Mouse (Mus musculus) megakaryocyte, adult 5-6 weeks (primary cell): ENCODE measurements around the gene Zfp184. TPM values are rescaled to one million over a fixed set of nuclear protein-coding genes. Genes with fewer than 3 reads are reported as not detected.
"Not testable (repeated sequence)": the region's sequence is repeated elsewhere in the genome, so short reads cannot be mapped to it uniquely, and the experiment has no call there.

Source experiments
- ATAC-seq: 2 replicates; pipeline ENCODE4 v1.8.0; 2016; ENCODE audit warnings: mild to moderate bottlenecking, inconsistent platforms; ENCODE audit not compliant: poor library complexity, severe bottlenecking
- total RNA-seq, 2 experiments: library from RNA; stranded (forward) in 1 of 2; stranded (reverse) in 1 of 2; fragments of 153-499, 151-499 nt in 1 of 2; fragments of 221-1000, 200-1000 nt in 1 of 2; gene quantifications; 2 replicates each; pipeline versions ENCODE4 v1.2.3 to v1.2.4; 2015 to 2017

The Zfp184 gene
- 0.23 and 0.36 TPM in 2 replicates for total RNA-seq (2015)
- total RNA-seq (2017) = 0.65 TPM in 1 of 2 replicates, not detected in the other

GRCm38 (mm10) chr13:21944926-21945740 is at the start of gene Zfp184:
TSS of gene Zfp184 (plus strand) at chr13:21945094.
- peak; percentile 72 for ATAC-seq

GRCm38 (mm10) chr13:21896549-21897244 is 48.2 kb upstream of the Zfp184 start:
- no peak for ATAC-seq

GRCm38 (mm10) chr13:21897245-21897634 is 47.7 kb upstream of the Zfp184 start:
- ATAC-seq = no peak

- ATAC-seq = not testable (repeated sequence)
Observed at GRCm38 (mm10) chr13:21900870-21901565, 43.9 kb upstream of the Zfp184 start.

GRCm38 (mm10) chr13:21903500-21903899 is 41.4 kb upstream of the Zfp184 start:
- ATAC-seq = no peak

DNA sequence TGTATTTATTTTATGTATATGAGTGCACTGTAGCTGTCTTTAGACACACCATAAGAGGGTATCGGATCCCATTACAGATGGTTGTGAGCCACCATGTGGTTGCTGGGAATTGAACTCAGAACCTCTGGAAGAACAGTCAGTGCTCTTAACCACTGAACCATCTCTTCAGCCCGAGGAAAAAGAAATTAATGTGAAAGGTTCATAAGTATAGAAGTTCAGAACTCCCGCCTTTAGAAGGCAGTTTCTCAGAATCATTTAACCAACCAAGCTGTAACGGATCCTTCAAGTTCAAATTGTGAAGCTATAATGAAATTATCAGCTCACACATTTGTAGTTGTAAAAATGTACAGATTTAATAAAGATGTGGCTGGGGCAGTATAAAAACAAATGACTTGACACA is 40.8 kb upstream of the Zfp184 start:
- not testable (repeated sequence) for ATAC-seq

DNA sequence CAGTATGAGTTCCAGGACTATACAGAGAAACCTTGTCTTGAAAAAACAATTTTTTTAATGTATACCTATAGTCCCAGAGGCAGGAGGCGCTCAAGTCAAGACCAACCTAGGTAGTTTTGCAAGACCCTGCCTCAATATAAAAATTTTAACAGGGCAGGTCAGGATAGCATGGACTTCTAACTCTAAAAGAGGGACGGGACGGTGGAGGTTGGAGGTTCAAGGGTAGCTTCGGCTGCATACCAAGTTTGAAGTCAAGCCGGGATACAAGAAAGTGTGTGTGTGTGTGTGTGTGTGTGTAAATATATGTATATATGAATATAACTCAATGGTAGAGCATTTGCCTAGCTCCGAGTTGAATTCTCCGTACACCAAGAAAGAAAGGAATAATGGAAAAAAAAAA is 38.6 kb upstream of the Zfp184 start:
- ATAC-seq = no peak

- ATAC-seq = no peak
Observed at GRCm38 (mm10) chr13:21906946-21907806, 37.7 kb upstream of the Zfp184 start.

DNA sequence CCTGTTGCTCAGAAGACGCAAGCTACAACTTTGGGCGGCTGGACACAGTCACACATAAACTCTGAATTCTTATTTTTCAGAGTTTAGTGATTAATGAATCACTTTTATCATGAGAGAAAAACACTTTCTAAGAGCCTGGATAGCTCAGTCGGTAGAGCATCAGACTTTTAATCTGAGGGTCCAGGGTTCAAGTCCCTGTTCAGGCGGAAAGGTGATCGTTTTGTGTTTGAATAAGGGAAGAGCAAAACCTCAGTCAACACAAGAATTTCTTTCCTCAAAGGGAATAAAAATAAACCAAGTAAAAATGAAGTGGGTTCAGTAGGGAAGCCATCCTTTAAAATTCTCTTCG is 37.1 kb upstream of the Zfp184 start:
- not testable (repeated sequence) for ATAC-seq

DNA sequence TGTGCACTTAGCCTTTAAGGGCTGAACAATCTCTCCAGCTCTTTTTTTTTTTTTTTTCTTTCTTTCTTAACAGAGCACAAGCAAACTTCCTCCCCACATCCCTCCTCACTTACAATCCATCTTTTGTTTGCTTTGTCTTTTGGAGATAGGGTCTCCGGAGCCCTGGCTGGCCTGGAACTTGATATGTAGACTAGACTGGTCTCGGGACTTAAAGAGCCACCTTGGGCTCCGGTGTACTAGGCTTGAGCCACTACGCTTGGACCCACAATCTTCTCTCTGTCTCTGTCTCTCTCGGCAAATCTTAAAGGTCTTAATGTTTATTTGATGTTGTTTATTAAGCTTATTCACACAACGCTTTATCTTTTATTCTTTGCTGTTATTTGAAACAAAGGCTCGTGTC is 34.2 kb upstream of the Zfp184 start:
- no peak for ATAC-seq

DNA sequence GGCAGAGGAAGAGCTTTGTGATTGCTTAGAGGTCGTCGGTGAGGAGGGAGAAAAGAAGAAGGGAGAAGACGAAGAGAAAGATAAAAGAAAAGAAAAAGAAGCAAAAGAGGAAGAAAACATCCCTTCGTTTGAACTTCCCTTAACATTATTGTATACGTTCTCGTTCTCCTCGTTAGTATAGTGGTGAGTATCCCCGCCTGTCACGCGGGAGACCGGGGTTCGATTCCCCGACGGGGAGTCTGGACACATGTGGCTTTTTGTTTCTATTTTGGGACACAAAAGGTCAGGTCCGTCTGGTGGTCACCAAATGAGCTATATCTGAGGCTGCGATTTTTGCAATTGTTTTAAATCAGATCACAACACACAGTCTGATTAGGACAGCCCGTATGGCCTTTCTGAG is 33.7 kb upstream of the Zfp184 start:
- no peak for ATAC-seq

DNA sequence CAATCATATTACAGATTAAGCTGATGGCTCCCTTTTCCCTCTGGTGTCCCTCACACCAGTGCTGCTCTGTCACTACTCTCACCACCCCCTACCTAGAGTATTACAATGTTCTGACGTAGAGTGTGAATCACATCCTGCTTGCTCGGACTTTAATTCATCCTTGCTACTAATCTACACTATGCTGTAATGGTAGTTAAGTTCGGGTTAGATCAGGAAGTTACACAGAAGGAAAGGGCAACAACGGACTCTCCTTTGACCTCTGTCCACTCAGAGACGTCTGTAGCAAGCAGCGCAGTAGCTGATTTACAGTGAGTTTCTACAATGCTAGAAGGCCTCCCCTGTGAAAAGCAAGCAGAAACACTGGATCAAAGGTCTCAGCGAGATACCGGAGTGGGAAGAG is 31.0 kb upstream of the Zfp184 start:
- no peak for ATAC-seq

GRCm38 (mm10) chr13:21914599-21914998 is 30.3 kb upstream of the Zfp184 start:
- peak; percentile 85 for ATAC-seq

DNA sequence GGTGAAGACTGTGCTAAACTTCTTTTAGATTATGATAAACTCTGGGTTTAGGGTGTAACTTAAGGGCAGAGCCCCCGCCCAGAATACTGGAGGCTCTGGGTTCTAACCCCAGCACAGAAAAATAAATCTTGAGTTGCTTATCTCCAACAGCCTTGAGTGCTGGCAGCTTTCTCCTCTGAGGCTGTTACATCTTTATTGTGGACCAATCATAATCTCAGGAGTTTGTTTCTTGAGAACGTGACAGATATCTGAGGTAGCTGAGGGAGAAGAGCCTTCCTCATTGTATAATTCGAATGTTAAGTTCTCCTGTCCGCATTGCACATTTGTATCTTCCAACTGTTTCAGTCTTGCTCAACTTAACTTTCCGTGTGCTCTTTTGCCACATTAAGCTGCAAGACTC is 29.4 kb upstream of the Zfp184 start:
- no peak for ATAC-seq

- no peak for ATAC-seq
Observed at GRCm38 (mm10) chr13:21916056-21916455, 28.8 kb upstream of the Zfp184 start.

- ATAC-seq = no peak
Observed at GRCm38 (mm10) chr13:21917040-21917439, 27.9 kb upstream of the Zfp184 start.

DNA sequence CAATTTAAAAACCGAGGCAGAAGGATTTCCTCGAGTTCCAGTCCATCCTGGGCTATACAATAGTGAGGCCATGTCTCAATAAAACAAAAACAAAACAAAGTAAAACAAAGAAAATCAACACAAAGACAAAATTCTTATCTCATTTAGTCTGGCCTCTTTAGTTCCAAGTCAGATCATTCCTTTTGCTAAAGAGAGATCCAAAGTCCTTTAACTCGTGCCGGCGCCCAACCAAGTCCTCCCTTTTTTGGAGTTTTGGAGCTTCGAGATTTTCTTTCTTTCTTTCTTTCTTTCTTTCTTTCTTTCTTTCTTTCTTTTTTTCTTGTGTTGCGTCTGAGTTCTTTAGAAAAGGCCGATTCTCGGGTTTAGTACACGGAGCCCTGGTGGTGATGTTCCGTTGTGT is 27.4 kb upstream of the Zfp184 start:
- no peak for ATAC-seq

GRCm38 (mm10) chr13:21917992-21918391 is 26.9 kb upstream of the Zfp184 start:
- no peak for ATAC-seq

GRCm38 (mm10) chr13:21918570-21919419 is 26.1 kb upstream of the Zfp184 start:
- peak; percentile 41 for ATAC-seq
